Mouse (Mus musculus) myocyte (in vitro differentiated cells): ENCODE results near the gene Arhgap9. TPM values are rescaled to one million over a fixed set of nuclear protein-coding genes. Genes with fewer than 3 reads are reported as not detected.

Experiments
- H3K27me3 ChIP-seq: one replicate; pipeline ENCODE4 v1.6.1; 2011; ENCODE audit not compliant: control insufficient read depth, insufficient read depth, insufficient read length
- H3K36me3 ChIP-seq: one replicate; pipeline ENCODE4 v1.6.1; 2011; ENCODE audit not compliant: control insufficient read depth, insufficient read depth
- H3K4me2 ChIP-seq: one replicate; pipeline ENCODE4 v1.6.1; 2011; ENCODE audit warnings: low read depth, control low read depth
- H3K4me3 ChIP-seq: one replicate; pipeline ENCODE4 v1.5.1; 2011; ENCODE audit warnings: mild to moderate bottlenecking, control low read depth, moderate library complexity
- H3K79me2 ChIP-seq: one replicate; pipeline ENCODE4 v1.6.1; 2011; ENCODE audit not compliant: control insufficient read depth, insufficient read depth
- H3ac ChIP-seq: one replicate; pipeline ENCODE4 v1.6.1; 2011; ENCODE audit not compliant: control insufficient read depth, insufficient read length
- CEBPB ChIP-seq: IDR thresholded peaks from 2 replicates; pipeline ENCODE4 v1.6.1; 2011; ENCODE audit warnings: mild to moderate bottlenecking, moderate library complexity; ENCODE audit not compliant: poor library complexity, insufficient read depth, severe bottlenecking
- E2F4 ChIP-seq: IDR thresholded peaks from one replicate; pipeline ENCODE4 v1.6.1; 2011; ENCODE audit warnings: mild to moderate bottlenecking, control low read depth, moderate library complexity; ENCODE audit not compliant: insufficient read depth
- MAX ChIP-seq: IDR thresholded peaks from one replicate; pipeline ENCODE4 v1.6.1; 2011; ENCODE audit warnings: low read depth, mild to moderate bottlenecking, control low read depth
- MYOD1 ChIP-seq, 3 experiments: IDR thresholded peaks; one replicate each; pipeline ENCODE4 v1.6.1; 2011; ENCODE audit warnings: control low read depth in 2 of 3, low read depth in 2 of 3, mild to moderate bottlenecking in 2 of 3, moderate library complexity in 1 of 3; ENCODE audit not compliant: insufficient read length in 2 of 3, control insufficient read depth in 1 of 3
- MYOG ChIP-seq, 3 experiments: IDR thresholded peaks; one replicate each; pipeline ENCODE4 v1.6.1; 2011; ENCODE audit warnings: control low read depth in 2 of 3, low read depth in 2 of 3, mild to moderate bottlenecking in 2 of 3; ENCODE audit not compliant: insufficient read length in 2 of 3, control insufficient read depth in 1 of 3, insufficient read depth in 1 of 3
- POLR2A ChIP-seq: IDR thresholded peaks from one replicate; pipeline ENCODE4 v1.6.1; 2011; ENCODE audit warnings: low read depth, mild to moderate bottlenecking, control low read depth, moderate library complexity; ENCODE audit not compliant: insufficient read length
- POLR2AphosphoS2 ChIP-seq: IDR thresholded peaks from one replicate; pipeline ENCODE4 v1.6.1; 2011; ENCODE audit warnings: low read depth, control low read depth; ENCODE audit not compliant: insufficient read length
- REST ChIP-seq: IDR thresholded peaks from one replicate; pipeline ENCODE4 v1.6.1; 2011; ENCODE audit warnings: mild to moderate bottlenecking, control low read depth, moderate library complexity; ENCODE audit not compliant: insufficient read depth, insufficient read length
- SRF ChIP-seq: IDR thresholded peaks from one replicate; pipeline ENCODE4 v1.6.1; 2011; ENCODE audit warnings: low read depth; ENCODE audit not compliant: control insufficient read depth, insufficient read length
- TCF12 ChIP-seq: IDR thresholded peaks from one replicate; pipeline ENCODE4 v1.6.1; 2011; ENCODE audit warnings: mild to moderate bottlenecking, control low read depth; ENCODE audit not compliant: poor library complexity, insufficient read depth, severe bottlenecking
- TCF3 ChIP-seq: IDR thresholded peaks from one replicate; pipeline ENCODE4 v1.6.1; 2011; ENCODE audit warnings: low read depth, control low read depth; ENCODE audit not compliant: insufficient read length
- USF1 ChIP-seq: IDR thresholded peaks from one replicate; pipeline ENCODE4 v1.6.1; 2011; ENCODE audit warnings: low read depth, mild to moderate bottlenecking, control low read depth, moderate library complexity
- polyA plus RNA-seq: library from polyadenylated mRNA; unstranded; fragments of >200 nt; fragmentation: generic; extraction: Trizol; gene quantifications from one replicate; pipeline ENCODE4 v1.2.1, GENCODE M21; 2012; ENCODE audit warnings: missing spikeins

Arhgap9 gene
- polyA plus RNA-seq, 1 experiment: 0.77 TPM

- Histone ChIP-seq H3K36me3 (no peaks in the 10 kb centered on the region), H3K79me2 (no peaks in the 10 kb centered on the region), H3K27me3 (peaks cover 19% of the 10 kb centered on the region), H3K4me2 (no peak overlapping the region), H3K4me3 (no peak overlapping the region), H3ac (no peak overlapping the region)
- TF ChIP-seq E2F4 (no peak), MYOG (IDR thresholded peaks at IDR 0.05; ENCODE audit: control insufficient read depth in 1 of 3, insufficient read depth in 1 of 3, insufficient read length in 2 of 3, low read depth in 2 of 3) (no peak), MAX (no peak), TCF3 (no peak), SRF (no peak), TCF12 (no peak), MYOD1 (IDR thresholded peaks at IDR 0.05; ENCODE audit: control insufficient read depth in 1 of 3, insufficient read length in 2 of 3, low read depth in 2 of 3) (no peak), CEBPB (no peak), POLR2AphosphoS2 (no peak), REST (no peak), POLR2A (no peak), USF1 (no peak)
Measured at GRCm38 (mm10) chr10:127318009-127318408, 3.8 kb upstream of the Arhgap9 start.

- no peak overlapping the region for H3K4me2 ChIP-seq
- H3K4me3 ChIP-seq: no peak overlapping the region
- TF ChIP-seq E2F4 (no peak), MYOD1 (IDR thresholded peaks at IDR 0.05; ENCODE audit: control insufficient read depth in 1 of 3, insufficient read length in 2 of 3, low read depth in 2 of 3) (no peak), POLR2A (no peak), SRF (no peak), MAX (no peak), TCF12 (no peak), TCF3 (no peak), MYOG (IDR thresholded peaks at IDR 0.05; ENCODE audit: control insufficient read depth in 1 of 3, insufficient read depth in 1 of 3, insufficient read length in 2 of 3, low read depth in 2 of 3) (no peak), USF1 (no peak), REST (no peak), POLR2AphosphoS2 (no peak), CEBPB (no peak)
- no peaks in the 10 kb centered on the region for H3K79me2 ChIP-seq
- H3ac ChIP-seq: no peak overlapping the region
- peaks cover 20% of the 10 kb centered on the region for H3K27me3 ChIP-seq
- no peaks in the 10 kb centered on the region for H3K36me3 ChIP-seq
Measured at GRCm38 (mm10) chr10:127319969-127320368, 1.8 kb upstream of the Arhgap9 start.

- no peaks in the 10 kb centered on the region for H3K79me2 ChIP-seq
- no peak overlapping the region for H3ac ChIP-seq
- no peak overlapping the region for H3K4me3 ChIP-seq
- TF ChIP-seq POLR2AphosphoS2 (no peak), TCF12 (no peak), SRF (no peak), TCF3 (no peak), REST (no peak), MAX (no peak), USF1 (no peak), E2F4 (no peak), MYOG (IDR thresholded peaks at IDR 0.05; ENCODE audit: control insufficient read depth in 1 of 3, insufficient read depth in 1 of 3, insufficient read length in 2 of 3, low read depth in 2 of 3) (no peak), MYOD1 (IDR thresholded peaks at IDR 0.05; ENCODE audit: control insufficient read depth in 1 of 3, insufficient read length in 2 of 3, low read depth in 2 of 3) (no peak)
- H3K36me3 ChIP-seq: no peaks in the 10 kb centered on the region
- peaks cover 33% of the 10 kb centered on the region for H3K27me3 ChIP-seq
- no peak overlapping the region for H3K4me2 ChIP-seq
Measured at GRCm38 (mm10) chr10:127322178-127322577, 414 bp downstream of the Arhgap9 start.

GRCm38 (mm10) chr10:127322669-127323068 is 905 bp downstream of the Arhgap9 start:
- no peak overlapping the region for H3ac ChIP-seq
- TF ChIP-seq MYOD1 (IDR thresholded peaks at IDR 0.05; ENCODE audit: control insufficient read depth in 1 of 3, insufficient read length in 2 of 3, low read depth in 2 of 3) (no peak), SRF (no peak), POLR2AphosphoS2 (no peak), USF1 (no peak), CEBPB (no peak), MAX (no peak), TCF3 (no peak), REST (no peak), MYOG (IDR thresholded peaks at IDR 0.05; ENCODE audit: control insufficient read depth in 1 of 3, insufficient read depth in 1 of 3, insufficient read length in 2 of 3, low read depth in 2 of 3) (no peak), E2F4 (no peak), POLR2A (no peak), TCF12 (no peak)
- H3K4me2 ChIP-seq: no peak overlapping the region
- no peak overlapping the region for H3K4me3 ChIP-seq
- no peaks in the 10 kb centered on the region for H3K79me2 ChIP-seq
- H3K36me3 ChIP-seq: no peaks in the 10 kb centered on the region
- H3K27me3 ChIP-seq: peaks cover 38% of the 10 kb centered on the region
